Mouse (Mus musculus) CH12.LX (cell line): ENCODE results near the gene Bco1. TPM values are rescaled to one million over a fixed set of nuclear protein-coding genes. Genes with fewer than 3 reads are reported as not detected.

Source experiments
- DNase-seq: peaks from one replicate; pipeline ENCODE4 v3.0.0-alpha.2; 2013; ENCODE audit errors: extremely low read depth
- H3K27ac ChIP-seq: 2 replicates; pipeline ENCODE4 v1.5.1; 2012; ENCODE audit warnings: low read depth, mild to moderate bottlenecking, control low read depth, moderate library complexity; ENCODE audit not compliant: insufficient read depth
- H3K27me3 ChIP-seq: replicated peaks from 2 replicates; pipeline ENCODE3; 2012; ENCODE audit warnings: inconsistent platforms
- H3K36me3 ChIP-seq, 2 experiments: replicated peaks in 1 of 2; 2 replicates each; pipeline versions ENCODE3 to v1.6.1; 2012; ENCODE audit warnings: inconsistent platforms in 1 of 2, low read length in 1 of 2, mild to moderate bottlenecking in 1 of 2, mixed read lengths in 1 of 2, moderate library complexity in 1 of 2; ENCODE audit not compliant: control insufficient read depth in 1 of 2, insufficient read depth in 1 of 2
- H3K4me1 ChIP-seq, 2 experiments: 2 replicates each; pipeline ENCODE4 v1.6.1; 2012; ENCODE audit warnings: inconsistent platforms in 1 of 2, moderate library complexity in 1 of 2; ENCODE audit not compliant: insufficient read depth in 2 of 2, control insufficient read depth in 1 of 2
- H3K4me2 ChIP-seq: 2 replicates; pipeline ENCODE4 v1.6.1; 2012; ENCODE audit warnings: low read depth, mild to moderate bottlenecking, control low read depth; ENCODE audit not compliant: poor library complexity, insufficient read depth, severe bottlenecking
- H3K4me3 ChIP-seq, 3 experiments: fragments of 150-350 bp in 1 of 3; sonication (generic) in 1 of 3; replicated peaks in 1 of 3; 2 replicates each; pipeline versions ENCODE3 to v1.5.1; 2011 to 2012; ENCODE audit warnings: low read depth in 2 of 3, low read length in 2 of 3, mild to moderate bottlenecking in 2 of 3, moderate library complexity in 2 of 3, control low read depth in 1 of 3, improper control_type of control experiment in 1 of 3, inconsistent platforms in 1 of 3, mixed read lengths in 1 of 3; ENCODE audit not compliant: poor library complexity in 1 of 3
- H3K79me2 ChIP-seq: replicated peaks from 2 replicates; pipeline ENCODE4 v1.6.1; 2012; ENCODE audit warnings: mild to moderate bottlenecking, moderate library complexity; ENCODE audit not compliant: control insufficient read depth, poor library complexity, insufficient read depth, severe bottlenecking; ENCODE audit errors: extremely low read depth
- H3K9ac ChIP-seq: 2 replicates; pipeline ENCODE4 v1.6.1; 2012; ENCODE audit warnings: low read depth, mild to moderate bottlenecking, control low read depth, moderate library complexity; ENCODE audit not compliant: insufficient read depth
- H3K9me3 ChIP-seq: replicated peaks from 2 replicates; pipeline ENCODE3; 2012; ENCODE audit warnings: low read length, inconsistent platforms, mixed read lengths
- BHLHE40 ChIP-seq: IDR thresholded peaks from 2 replicates; pipeline ENCODE4 v1.6.1; 2011; ENCODE audit warnings: mild to moderate bottlenecking, low read depth, low read length, improper control_type of control experiment
- CHD2 ChIP-seq: IDR thresholded peaks from 2 replicates; pipeline ENCODE4 v1.6.1; 2011; ENCODE audit warnings: low read length, improper control_type of control experiment
- CTCF ChIP-seq, 2 experiments: IDR thresholded peaks in 1 of 2; conservative IDR thresholded peaks in 1 of 2; 2 replicates each; pipeline ENCODE4 v1.5.1; 2011 to 2012; ENCODE audit warnings: low read depth in 2 of 2, low read length in 2 of 2, improper control_type of control experiment in 1 of 2, inconsistent platforms in 1 of 2, mild to moderate bottlenecking in 1 of 2, moderate library complexity in 1 of 2
- EP300 ChIP-seq: IDR thresholded peaks from 2 replicates; pipeline ENCODE4 v1.6.1; 2011; ENCODE audit warnings: low read length, improper control_type of control experiment
- GABPA ChIP-seq: IDR thresholded peaks from 2 replicates; pipeline ENCODE4 v1.6.1; 2012; ENCODE audit warnings: low read depth, low read length, improper control_type of control experiment, inconsistent platforms; ENCODE audit not compliant: insufficient replicate concordance
- HCFC1 ChIP-seq: IDR thresholded peaks from 2 replicates; pipeline ENCODE4 v1.6.1; 2012; ENCODE audit warnings: low read depth, mild to moderate bottlenecking, inconsistent platforms, low read length, improper control_type of control experiment
- IRF4 ChIP-seq: IDR thresholded peaks from 2 replicates; pipeline ENCODE4 v1.6.1; 2014; ENCODE audit warnings: low read depth, mild to moderate bottlenecking, inconsistent platforms, low read length, improper control_type of control experiment
- MAFK ChIP-seq: IDR thresholded peaks from 2 replicates; pipeline ENCODE4 v1.6.1; 2011; ENCODE audit warnings: low read length, improper control_type of control experiment; ENCODE audit not compliant: insufficient replicate concordance
- MAX ChIP-seq: IDR thresholded peaks from 2 replicates; pipeline ENCODE4 v1.6.1; 2011; ENCODE audit warnings: low read length, improper control_type of control experiment
- MAZ ChIP-seq: IDR thresholded peaks from 2 replicates; pipeline ENCODE4 v1.6.1; 2012; ENCODE audit warnings: low read depth, mild to moderate bottlenecking, inconsistent platforms, low read length, improper control_type of control experiment, moderate library complexity
- MYC ChIP-seq: IDR thresholded peaks from 2 replicates; pipeline ENCODE4 v1.6.1; 2011; ENCODE audit warnings: low read depth, mild to moderate bottlenecking, improper control_type of control experiment, low read length
- PAX5 ChIP-seq: IDR thresholded peaks from 2 replicates; pipeline ENCODE4 v1.6.1; 2012; ENCODE audit warnings: low read length, inconsistent platforms, mixed read lengths
- POLR2A ChIP-seq: IDR thresholded peaks from 2 replicates; pipeline ENCODE4 v1.6.1; 2011; ENCODE audit warnings: low read depth, mild to moderate bottlenecking, improper control_type of control experiment, low read length
- POLR2AphosphoS2 ChIP-seq: IDR thresholded peaks from 2 replicates; pipeline ENCODE4 v1.6.1; 2011; ENCODE audit warnings: low read depth, low read length, improper control_type of control experiment
- RAD21 ChIP-seq: IDR thresholded peaks from 2 replicates; pipeline ENCODE4 v1.6.1; 2011; ENCODE audit warnings: low read depth, mild to moderate bottlenecking, low read length, improper control_type of control experiment, moderate library complexity
- RCOR1 ChIP-seq: conservative IDR thresholded peaks from 2 replicates; pipeline ENCODE4 v1.6.1; 2012; ENCODE audit warnings: low read depth, mild to moderate bottlenecking, inconsistent platforms, low read length, improper control_type of control experiment
- SMC3 ChIP-seq: IDR thresholded peaks from 2 replicates; pipeline ENCODE4 v1.6.1; 2011; ENCODE audit warnings: low read depth, low read length, improper control_type of control experiment
- TBP ChIP-seq: conservative IDR thresholded peaks from 2 replicates; pipeline ENCODE4 v1.6.1; 2011; ENCODE audit warnings: low read depth, low read length, improper control_type of control experiment
- TCF12 ChIP-seq: IDR thresholded peaks from 2 replicates; pipeline ENCODE4 v1.6.1; 2014; ENCODE audit warnings: low read depth, mild to moderate bottlenecking, inconsistent platforms, low read length, improper control_type of control experiment
- USF1 ChIP-seq: IDR thresholded peaks from 2 replicates; pipeline ENCODE4 v1.6.1; 2014; ENCODE audit warnings: low read depth, mild to moderate bottlenecking, inconsistent platforms, low read length, improper control_type of control experiment
- ZC3H11A ChIP-seq: IDR thresholded peaks from 2 replicates; pipeline ENCODE4 v1.6.1; 2012; ENCODE audit warnings: low read depth, mild to moderate bottlenecking, inconsistent platforms, low read length, improper control_type of control experiment
- ZMIZ1 ChIP-seq: IDR thresholded peaks from 2 replicates; pipeline ENCODE4 v1.6.1; 2012; ENCODE audit warnings: low read depth, mild to moderate bottlenecking, inconsistent platforms, low read length, improper control_type of control experiment
- dilution Hi-C: fragments of 300-500 bp; cut with MboI; formaldehyde crosslinking; loops from 2 replicates; pipeline ENCODE4 v1.14.3; 2020; ENCODE audit warnings: low sequenced_read_pairs; ENCODE audit not compliant: extremely low pct_unique_long_range_greater_than_20kb, extremely low pct_ligation_motif_present
- in situ Hi-C: fragments of 300-500 bp; cut with MboI; formaldehyde crosslinking; loops from 3 replicates; pipeline ENCODE4 v1.14.3; 2019; ENCODE audit warnings: low sequenced_read_pairs, low pct_ligation_motif_present, low pct_unique_long_range_greater_than_20kb, mixed read lengths
- polyA plus RNA-seq: library from polyadenylated mRNA; unstranded; fragments of >175 nt; gene quantifications from 2 replicates; pipeline ENCODE4 v1.2.1, GENCODE M21; 2012; ENCODE audit warnings: low read depth; ENCODE audit not compliant: insufficient read length
- total RNA-seq, 2 experiments: library from RNA; depleted of rRNA; stranded (reverse); fragments of 300-350 nt in 1 of 2; fragments of >200 nt in 1 of 2; gene quantifications; 2 replicates each; pipeline ENCODE4 v1.2.3; 2012 to 2014

Bco1 gene
- total and polyA plus RNA-seq, 3 experiments = not detected

GRCm38 (mm10) chr8:117172904-117173303 lies 77.2 kb downstream of the Bco1 start:
- dilution Hi-C loops (no loop called here), in situ Hi-C loops (no loop called here)
- H3K79me2 ChIP-seq = no peaks in the 10 kb centered on the region
- no peak overlapping the region for H3K4me2 ChIP-seq
- no peak overlapping the region for H3K9ac ChIP-seq
- H3K27me3 ChIP-seq = no peaks in the 10 kb centered on the region
- DNase-seq = no peak
- 0 out of 4 replicates have a peak, but pooled peaks cover 0 to 4% of the 10 kb centered on the region in 2 experiments for H3K4me1 ChIP-seq
- peaks cover 0 to 69% of the 10 kb centered on the region in 2 experiments for H3K36me3 ChIP-seq
- H3K27ac ChIP-seq = no peak overlapping the region
- no peak overlapping the region for H3K4me3 ChIP-seq
- TF ChIP-seq SMC3 (no peak), TBP (no peak), MYC (no peak), RCOR1 (no peak), BHLHE40 (no peak), CHD2 (no peak)
- no peaks in the 10 kb centered on the region for H3K9me3 ChIP-seq

GRCm38 (mm10) chr8:117173690-117174089 lies 78.0 kb downstream of the Bco1 start:
- H3K27ac ChIP-seq = no peak overlapping the region
- H3K4me1 ChIP-seq = 0 out of 4 replicates have a peak, but pooled peaks cover 0 to 4% of the 10 kb centered on the region in 2 experiments
- no peak overlapping the region for H3K4me3 ChIP-seq
- H3K9ac ChIP-seq = no peak overlapping the region
- DNase-seq = no peak
- H3K27me3 ChIP-seq = no peaks in the 10 kb centered on the region
- in situ Hi-C loops (no loop called here), dilution Hi-C loops (no loop called here)
- peaks cover 0 to 64% of the 10 kb centered on the region in 2 experiments for H3K36me3 ChIP-seq
- no peaks in the 10 kb centered on the region for H3K9me3 ChIP-seq
- no peaks in the 10 kb centered on the region for H3K79me2 ChIP-seq
- no peak for TF ChIP-seq EP300
- TF ChIP-seq ZMIZ1 = no peak
- no peak for TF ChIP-seq USF1
- no peak for TF ChIP-seq MAX
- no peak for TF ChIP-seq MAZ
- TF ChIP-seq PAX5 = no peak
- no peak for TF ChIP-seq IRF4
- no peak for TF ChIP-seq ZC3H11A
- no peak for TF ChIP-seq CTCF (conservative IDR thresholded peaks at IDR 0.05 in 1 of 2, IDR thresholded peaks at IDR 0.05 in 1 of 2; ENCODE audit: low read depth in 2 of 2, low read length in 2 of 2)
- TF ChIP-seq MAFK = no peak
- no peak for TF ChIP-seq TCF12
- TF ChIP-seq POLR2AphosphoS2 = no peak
- no peak for TF ChIP-seq RAD21
- TF ChIP-seq HCFC1 = no peak
- no peak for TF ChIP-seq BHLHE40
- TF ChIP-seq POLR2A = no peak
- no peak for TF ChIP-seq GABPA
- no peak overlapping the region for H3K4me2 ChIP-seq
